Mouse (Mus musculus) T-cell, adult 2 months (primary cell): ENCODE measurements around the gene Fscn2.
"Not testable (repeated sequence)": the region's sequence is repeated elsewhere in the genome, so short reads cannot be mapped to it uniquely, and the experiment has no call there.

Experiments
- DNase-seq: peaks from one replicate; pipeline ENCODE4 v3.0.0; 2022; ENCODE audit warnings: low spot score

Fscn2 gene

DNA sequence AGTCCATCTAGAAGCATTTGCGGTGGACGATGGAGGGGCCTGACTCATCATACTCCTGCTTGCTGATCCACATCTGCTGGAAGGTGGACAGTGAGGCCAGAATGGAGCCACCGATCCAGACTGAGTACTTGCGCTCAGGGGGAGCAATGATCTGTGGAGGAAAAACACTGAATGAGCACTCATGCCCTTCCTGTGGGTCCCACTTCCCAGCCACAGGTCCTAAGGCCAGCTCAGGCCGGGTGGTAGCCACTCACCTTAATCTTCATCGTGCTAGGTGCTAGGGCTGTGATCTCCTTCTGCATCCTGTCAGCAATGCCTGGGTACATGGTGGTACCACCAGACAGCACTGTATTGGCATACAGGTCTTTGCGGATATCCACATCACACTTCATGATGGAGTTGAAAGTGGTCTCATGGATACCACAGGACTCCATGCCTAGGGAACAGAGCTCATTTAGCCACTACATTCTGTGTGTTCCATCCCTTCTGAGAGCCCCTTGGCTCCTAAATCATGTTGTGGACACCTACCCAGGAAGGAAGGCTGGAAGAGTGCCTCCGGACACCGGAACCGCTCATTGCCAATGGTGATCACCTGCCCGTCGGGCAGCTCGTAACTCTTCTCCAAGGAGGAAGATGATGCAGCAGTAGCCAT, 14.8 kb upstream of the Fscn2 start:
- DNase-seq: not testable (repeated sequence)

GRCm38 (mm10) chr11:120347301-120347700, 14.0 kb upstream of the Fscn2 start:
- DNase-seq: peak; percentile 62

GRCm38 (mm10) chr11:120347791-120348683, 13.3 kb upstream of the Fscn2 start, which contains the start of gene Actg1:
Actg1 (minus strand) TSS chr11:120348542.
- DNase-seq: peak; percentile 82

GRCm38 (mm10) chr11:120348684-120349370, 12.5 kb upstream of the Fscn2 start:
- no peak for DNase-seq

- DNase-seq: no peak
Observed at GRCm38 (mm10) chr11:120349371-120349985, 11.9 kb upstream of the Fscn2 start.

GRCm38 (mm10) chr11:120349986-120350702, 11.2 kb upstream of the Fscn2 start:
- peak; percentile 67 for DNase-seq

- no peak for DNase-seq
Observed at GRCm38 (mm10) chr11:120350711-120351110, 10.6 kb upstream of the Fscn2 start.

- DNase-seq: no peak
Observed at GRCm38 (mm10) chr11:120351250-120352092, 9.9 kb upstream of the Fscn2 start.

GRCm38 (mm10) chr11:120352093-120352350, 9.3 kb upstream of the Fscn2 start:
- DNase-seq: not testable (repeated sequence)

- DNase-seq: peak; percentile 20
Observed at GRCm38 (mm10) chr11:120352571-120353290, 8.6 kb upstream of the Fscn2 start.

GRCm38 (mm10) chr11:120353500-120354303, 7.6 kb upstream of the Fscn2 start:
- DNase-seq: peak; percentile 94

DNA sequence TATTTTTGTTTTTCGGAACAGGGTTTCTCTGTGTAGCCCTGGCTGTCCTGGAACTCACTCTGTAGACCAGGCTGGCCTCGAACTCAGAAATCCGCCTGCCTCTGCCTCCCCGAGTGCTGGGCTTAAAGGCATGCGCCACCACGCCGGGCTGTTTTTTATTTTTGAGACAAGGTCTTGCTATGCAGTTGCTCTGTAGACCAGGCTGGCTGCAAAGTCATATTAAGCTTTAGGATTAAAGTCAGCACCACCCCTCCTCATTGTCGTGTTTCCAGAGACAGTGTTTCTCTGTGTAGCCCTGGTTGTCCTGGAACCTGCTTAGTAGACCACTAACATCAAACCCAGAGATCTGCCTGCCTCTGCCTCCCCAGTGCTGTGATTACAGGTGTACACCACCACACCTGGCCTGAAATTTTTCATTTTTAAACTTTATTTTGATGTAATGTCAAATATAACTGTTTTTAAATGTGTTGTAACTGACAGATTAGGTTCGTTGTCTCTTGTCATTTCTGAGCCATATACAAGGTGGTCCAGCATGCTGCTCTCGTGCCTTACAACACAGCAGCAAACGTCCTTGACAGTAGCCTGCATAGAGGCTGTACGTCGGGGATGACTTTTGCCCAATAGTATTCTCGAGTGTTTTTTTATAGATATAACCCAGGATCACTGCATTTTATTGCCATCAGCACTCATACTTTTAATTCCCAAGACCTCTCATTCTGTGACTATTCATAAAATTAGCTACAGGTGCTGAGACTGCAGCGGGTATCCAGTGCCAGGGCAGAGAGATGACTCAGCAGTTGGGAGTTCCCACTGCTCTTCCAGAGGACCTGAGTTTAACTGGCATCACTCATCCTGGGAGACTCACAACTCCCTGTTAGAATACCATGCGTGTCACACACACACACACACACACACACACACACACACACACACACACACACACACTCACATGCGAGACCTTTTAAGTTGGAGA, 6.7 kb upstream of the Fscn2 start:
- DNase-seq: peak; percentile 32

DNA sequence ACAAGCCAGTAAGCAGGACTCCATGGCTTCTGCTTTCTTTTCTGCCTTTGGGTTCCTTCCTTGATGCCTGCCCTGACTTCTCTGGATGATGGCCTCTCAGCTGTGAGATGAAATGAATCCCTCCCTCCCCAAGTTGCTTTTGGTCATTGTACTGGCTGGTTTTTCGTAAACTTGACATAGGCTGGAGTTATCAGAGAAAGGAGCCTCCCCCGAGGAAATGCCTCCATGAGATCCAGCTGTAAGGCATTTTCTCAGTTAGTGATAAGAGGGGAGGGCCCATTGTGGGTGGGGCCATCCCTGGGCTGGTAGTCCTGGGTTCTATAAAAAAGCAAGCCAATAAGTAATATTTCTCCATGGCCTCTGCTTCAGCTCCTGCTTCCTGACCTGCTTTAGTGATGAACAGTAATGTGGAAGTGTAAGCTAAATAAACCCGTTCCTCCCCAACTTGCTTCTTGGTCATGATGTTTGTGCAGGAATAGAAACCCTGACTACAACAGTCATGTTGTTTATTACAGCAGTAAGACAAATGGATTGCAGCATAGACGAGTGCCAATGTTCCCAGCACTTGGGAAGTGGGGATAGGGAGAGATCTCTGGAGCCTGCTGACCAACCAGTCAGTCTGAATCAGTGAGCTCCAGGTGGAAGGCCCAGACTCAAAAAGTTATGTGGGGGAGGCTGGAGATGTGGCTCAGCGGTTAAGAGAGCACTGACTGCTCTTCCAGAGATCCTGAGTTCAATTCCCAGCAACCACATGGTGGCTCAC, 5.9 kb upstream of the Fscn2 start:
- no peak for DNase-seq

GRCm38 (mm10) chr11:120356319-120356840, 5.0 kb upstream of the Fscn2 start:
- DNase-seq: no peak

- DNase-seq: no peak
Observed at GRCm38 (mm10) chr11:120356900-120357299, 4.4 kb upstream of the Fscn2 start.

- no peak for DNase-seq
Observed at GRCm38 (mm10) chr11:120357791-120358401, 3.4 kb upstream of the Fscn2 start.

DNA sequence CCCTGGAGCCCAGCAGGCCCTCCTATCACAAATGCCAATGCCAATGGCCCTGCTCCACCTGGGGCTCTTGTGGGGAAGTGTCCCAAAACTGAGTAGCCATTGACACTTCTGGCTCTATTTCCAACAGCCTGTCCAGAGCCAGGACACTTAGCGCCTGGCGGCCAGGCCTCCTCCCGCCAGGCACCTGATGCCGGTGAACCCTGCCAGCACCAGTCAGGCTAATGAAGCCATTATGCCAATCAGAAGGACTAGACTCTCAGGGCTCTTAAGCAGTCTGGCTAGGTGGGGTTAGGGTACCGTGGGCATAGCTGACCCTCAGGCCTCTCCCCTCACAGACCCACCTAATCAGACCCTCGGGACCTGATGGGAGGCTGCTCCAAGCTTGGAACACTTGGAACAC, 1.9 kb upstream of the Fscn2 start:
- no peak for DNase-seq
